ENCODE assay signal across 14 mouse cellular contexts in genomic region chr5:135040777-135041176, GRCm38 (mm10). TPM values are rescaled to one million over a fixed set of nuclear protein-coding genes. Genes with fewer than 3 reads are reported as not detected.
A peak's percentile ranks its signal among the peaks of the same experiment; 100 is the strongest.
DNase-seq lines count a peak whose midpoint lies in the region; ATAC-seq and TF ChIP-seq lines count a peak whose summit lies in the region.
"Had no signal": no experiment of that assay in that cellular context is flagged by ENCODE, and none has a peak within 500 bp of the region (broad histone marks: within the 10 kb centered on the region; RNA-seq: fewer than 3 reads in every experiment).

No protein-coding gene starts in this region.

- no peaks in the 10 kb centered on the region for H3K9me3 ChIP-seq in heart, embryonic 10.5 days
- no peaks in the 10 kb centered on the region for H3K9me3 ChIP-seq in liver, postnatal 0 days (ENCODE audit: low read length)

- ATAC-seq in liver, postnatal 0 days = no peak

- TF ChIP-seq CTCF in liver, postnatal 0 days (IDR thresholded peaks at IDR 0.05; ENCODE audit: low read depth) = no peak
- no peak for TF ChIP-seq CTCF in olfactory bulb, adult 2 months (IDR thresholded peaks at IDR 0.05; ENCODE audit: insufficient read depth, low read depth, low read length)

- H3K36me3 ChIP-seq in heart, embryonic 10.5 days = peaks cover 61% of the 10 kb centered on the region
- peaks cover 3% of the 10 kb centered on the region; the same call in 1 of the 2 replicates for H3K36me3 ChIP-seq in liver, postnatal 0 days (replicated peaks; ENCODE audit: insufficient read depth, low read length)

- TF ChIP-seq POLR2A in olfactory bulb, adult 2 months (IDR thresholded peaks at IDR 0.05; ENCODE audit: insufficient read depth, low read depth, low read length) = no peak

- DNase-seq in heart, embryonic 10.5 days (ENCODE audit: low spot score) = no peak
- no peak for DNase-seq in heart, adult 11 months
- DNase-seq in liver = peak; percentile 47
- DNase-seq in liver, postnatal 0 days = no peak
- peak; percentile 68 for DNase-seq in adrenal gland, postnatal 14 days
- no peak for DNase-seq in cerebellum, adult 11 months
- DNase-seq in cerebellum, postnatal 25 days = no peak
- DNase-seq: kidney, adult 11 months; lung, adult 18-20 months; thymus, postnatal 4 days had no signal

- WGBS in heart, embryonic 10.5 days = 33% methylated on average over 11 of the region's 11 CpGs
- 57% methylated on average over 11 of the region's 11 CpGs for WGBS in liver, postnatal 0 days (ENCODE audit: insufficient replicate concordance)
- 61% methylated on average over 11 of the region's 11 CpGs for WGBS in olfactory bulb, adult 2 months

- no peak overlapping the region for H3K4me2 ChIP-seq in liver, postnatal 0 days (ENCODE audit: low read depth, low read length)

- H3K4me1 ChIP-seq in heart, embryonic 10.5 days = peaks cover 33% of the 10 kb centered on the region
- peaks cover 22% of the 10 kb centered on the region for H3K4me1 ChIP-seq in liver, postnatal 0 days (ENCODE audit: insufficient read depth)
- H3K4me1 ChIP-seq in olfactory bulb, adult 2 months (ENCODE audit: control insufficient read depth, insufficient read depth, low read length) = peaks cover 43% of the 10 kb centered on the region

- H3K4me3 ChIP-seq in heart, embryonic 10.5 days = peak overlapping the region; percentile 19
- H3K4me3 ChIP-seq in liver, postnatal 0 days (ENCODE audit: low read depth, low read length) = no peak overlapping the region
- no peak overlapping the region for H3K4me3 ChIP-seq in olfactory bulb, adult 2 months (ENCODE audit: insufficient read depth, low read depth, low read length)
- H3K4me3 ChIP-seq: myocyte had no signal

- no peak overlapping the region; the same call in 1 of the 2 replicates for H3K9ac ChIP-seq in liver, postnatal 0 days (replicated peaks)

- H3K27me3 ChIP-seq in heart, embryonic 10.5 days (ENCODE audit: insufficient read depth, poor library complexity, severe bottlenecking) = no peaks in the 10 kb centered on the region
- no peaks in the 10 kb centered on the region for H3K27me3 ChIP-seq in liver, postnatal 0 days (ENCODE audit: insufficient read depth, low read length)

- TF ChIP-seq EP300 in liver, postnatal 0 days (IDR thresholded peaks at IDR 0.05; ENCODE audit: low read depth) = no peak

- peak overlapping the region; percentile 73 for H3K27ac ChIP-seq in heart, embryonic 10.5 days
- no peak overlapping the region for H3K27ac ChIP-seq in liver, postnatal 0 days (ENCODE audit: low read depth)
- H3K27ac ChIP-seq in olfactory bulb, adult 2 months (ENCODE audit: insufficient read depth, low read depth, low read length) = peak overlapping the region; percentile 26

RNA-seq across cellular contexts. Expression of gene Stx1a, which starts 17.5 kb away (rescaled TPM):
- 8.5 and 8.6 TPM in 2 replicates for polyA plus RNA-seq in heart, embryonic 10.5 days (2016; fragmentation: Nextera tagmentation; extraction: Ambion mirVana)
- polyA plus RNA-seq in liver, postnatal 0 days (2015; fragmentation: Nextera tagmentation; extraction: Ambion mirVana) = 2.3 and 2.5 TPM in 2 replicates
- total RNA-seq in adrenal gland, postnatal 14 days (2021) = 5.9 and 10.9 TPM in 2 replicates
- not detected in 2 replicates for polyA plus RNA-seq in olfactory bulb, adult 2 months (2012; ENCODE audit: insufficient read depth, insufficient read length, low replicate concordance, missing spikeins)

RNA-seq across cellular contexts. Expression of gene Dnajc30, which starts 23.2 kb away (rescaled TPM):
- 24.5 and 27.6 TPM in 2 replicates for polyA plus RNA-seq in heart, embryonic 10.5 days (2016; fragmentation: Nextera tagmentation; extraction: Ambion mirVana)
- polyA plus RNA-seq in liver, postnatal 0 days (2015; fragmentation: Nextera tagmentation; extraction: Ambion mirVana) = 28.7 and 33.3 TPM in 2 replicates
- total RNA-seq in adrenal gland, postnatal 14 days (2021) = 24.5 and 26.2 TPM in 2 replicates
- polyA plus RNA-seq in olfactory bulb, adult 2 months (2012; ENCODE audit: insufficient read depth, insufficient read length, low replicate concordance, missing spikeins) = not detected in 2 replicates

RNA-seq across cellular contexts. Expression of gene Bud23, which starts 24.0 kb away (rescaled TPM):
- polyA plus RNA-seq in heart, embryonic 10.5 days (2016; fragmentation: Nextera tagmentation; extraction: Ambion mirVana) = 99.4 and 134 TPM in 2 replicates
- polyA plus RNA-seq in liver, postnatal 0 days (2015; fragmentation: Nextera tagmentation; extraction: Ambion mirVana) = 38.3 TPM in 2 replicates
- 45.6 and 51.3 TPM in 2 replicates for total RNA-seq in adrenal gland, postnatal 14 days (2021)
- polyA plus RNA-seq in olfactory bulb, adult 2 months (2012; ENCODE audit: insufficient read depth, insufficient read length, low replicate concordance, missing spikeins) = not detected in 2 replicates

RNA-seq across cellular contexts. Expression of gene Abhd11, which starts 31.8 kb away (rescaled TPM):
- 57.8 and 63.7 TPM in 2 replicates for polyA plus RNA-seq in heart, embryonic 10.5 days (2016; fragmentation: Nextera tagmentation; extraction: Ambion mirVana)
- 47.9 and 49.2 TPM in 2 replicates for polyA plus RNA-seq in liver, postnatal 0 days (2015; fragmentation: Nextera tagmentation; extraction: Ambion mirVana)
- total RNA-seq in adrenal gland, postnatal 14 days (2021) = 66.7 and 68.5 TPM in 2 replicates
- not detected in 2 replicates for polyA plus RNA-seq in olfactory bulb, adult 2 months (2012; ENCODE audit: insufficient read depth, insufficient read length, low replicate concordance, missing spikeins)

RNA-seq across cellular contexts. Expression of gene Vps37d, which starts 37.3 kb away (rescaled TPM):
- 2.4 and 7.1 TPM in 2 replicates for polyA plus RNA-seq in heart, embryonic 10.5 days (2016; fragmentation: Nextera tagmentation; extraction: Ambion mirVana)
- 0.53 and 0.80 TPM in 2 replicates for polyA plus RNA-seq in liver, postnatal 0 days (2015; fragmentation: Nextera tagmentation; extraction: Ambion mirVana)
- total RNA-seq in adrenal gland, postnatal 14 days (2021) = 2.2 and 3.5 TPM in 2 replicates
- not detected in 2 replicates for polyA plus RNA-seq in olfactory bulb, adult 2 months (2012; ENCODE audit: insufficient read depth, insufficient read length, low replicate concordance, missing spikeins)
- total RNA-seq: common myeloid progenitor, adult 5-6 weeks; megakaryocyte progenitor cell, adult 5-6 weeks had no signal

Comparison
In these comparisons a context has a peak if more than half of its experiments do, and no peak if none do; other contexts are left out.
1. DNase-seq: peak in liver (single experiment) and adrenal gland, postnatal 14 days (single experiment); none in heart, embryonic 10.5 days (single experiment), heart, adult 11 months (single experiment), liver, postnatal 0 days (single experiment), cerebellum, adult 11 months (single experiment) and cerebellum, postnatal 25 days (0 of 2).